Mouse (Mus musculus) limb, embryonic 14.5 days (tissue): ENCODE results near the gene Capn2. TPM values are rescaled to one million over a fixed set of nuclear protein-coding genes. Genes with fewer than 3 reads are reported as not detected.

Source experiments
- ATAC-seq: fragments of 200-750 bp; cut with Nextera tagmentation; 2 replicates; pipeline ENCODE4 v1.8.0; 2017; ENCODE audit warnings: low read depth, moderate number of reproducible peaks, moderate TSS enrichment; ENCODE audit not compliant: low FRiP score
- DNase-seq: peaks from one replicate; pipeline ENCODE4 v3.0.0-alpha.2; 2015; ENCODE audit warnings: low spot score
- H3K27ac ChIP-seq: fragments of 300-500 bp; sonication (generic); replicated peaks from 2 replicates; pipeline ENCODE4 v1.5.1; 2014; ENCODE audit warnings: low read depth, mild to moderate bottlenecking, low read length, moderate library complexity, mixed read lengths
- H3K27me3 ChIP-seq: fragments of 300-500 bp; sonication (generic); 2 replicates; pipeline ENCODE4 v1.6.1; 2014; ENCODE audit warnings: low read length, mixed read lengths; ENCODE audit not compliant: control insufficient read depth, insufficient read depth
- H3K36me3 ChIP-seq: fragments of 300-500 bp; sonication (generic); 2 replicates; pipeline ENCODE4 v1.6.1; 2014; ENCODE audit warnings: mild to moderate bottlenecking, low read length, moderate library complexity, mixed read lengths; ENCODE audit not compliant: control insufficient read depth, insufficient read depth
- H3K4me1 ChIP-seq: fragments of 300-500 bp; sonication (generic); 2 replicates; pipeline ENCODE4 v1.6.1; 2014; ENCODE audit warnings: antibody characterized with exemption, low read length, mixed read lengths; ENCODE audit not compliant: control insufficient read depth, insufficient read depth
- H3K4me2 ChIP-seq: fragments of 300-500 bp; sonication (generic); replicated peaks from 2 replicates; pipeline ENCODE4 v1.6.1; 2014; ENCODE audit warnings: low read depth, mild to moderate bottlenecking, low read length, moderate library complexity; ENCODE audit not compliant: severe bottlenecking
- H3K4me3 ChIP-seq: fragments of 300-500 bp; sonication (generic); replicated peaks from 2 replicates; pipeline ENCODE4 v1.5.1; 2014; ENCODE audit warnings: low read length
- H3K9ac ChIP-seq: fragments of 300-500 bp; sonication (generic); 2 replicates; pipeline ENCODE4 v1.6.1; 2014; ENCODE audit warnings: mild to moderate bottlenecking, low read depth, low read length, moderate library complexity; ENCODE audit not compliant: severe bottlenecking
- H3K9me3 ChIP-seq: fragments of 300-500 bp; sonication (generic); 2 replicates; pipeline ENCODE4 v1.6.1; 2016; ENCODE audit warnings: low read length; ENCODE audit not compliant: control insufficient read depth
- POLR2A ChIP-seq: fragments of 200-500 bp; IDR thresholded peaks from 2 replicates; pipeline ENCODE4 v1.8.0; 2012; ENCODE audit warnings: inconsistent platforms, mild to moderate bottlenecking, moderate library complexity, borderline replicate concordance; ENCODE audit not compliant: insufficient read depth, insufficient read length; ENCODE audit errors: extremely low read depth
- WGBS: fragments of 180-500 bp; shearing (Covaris S2); extraction: QIAGEN DNeasy Blood & Tissue Kit; methylation state at CpG from one replicate; pipeline ENCODE4 v1.1.7; 2014; 5-methylcytosine and 5-hydroxymethylcytosine counted together
- polyA plus RNA-seq, 2 experiments: library from polyadenylated mRNA; depleted of rRNA in 1 of 2; stranded (reverse) in 1 of 2; unstranded in 1 of 2; fragments of >200 nt; fragmentation: Nextera tagmentation in 1 of 2; extraction: Ambion mirVana in 1 of 2; gene quantifications; 2 replicates each; pipeline versions ENCODE4 v1.2.1 to v1.2.3; 2012 to 2014

Capn2 gene
- polyA plus RNA-seq, 2 experiments, result 90.5 to 119 TPM

- 0 out of 2 replicates have a peak overlapping the region, but pooled peaks have one; percentile 5 for H3K27ac ChIP-seq
- no peaks in the 10 kb centered on the region for H3K27me3 ChIP-seq
- H3K4me3 ChIP-seq, result no peak overlapping the region
- DNase-seq (no peak), ATAC-seq (no peak)
- WGBS, result 80% methylated on average over 13 of the region's 13 CpGs
- no peaks in the 10 kb centered on the region for H3K4me1 ChIP-seq
- H3K36me3 ChIP-seq, result peaks cover 42% of the 10 kb centered on the region
- no peak for TF ChIP-seq POLR2A
- no peak overlapping the region for H3K9ac ChIP-seq
- no peak overlapping the region for H3K4me2 ChIP-seq
- no peaks in the 10 kb centered on the region for H3K9me3 ChIP-seq
Measured at GRCm38 (mm10) chr1:182460291-182461244, 56.8 kb downstream of the Capn2 start.

GRCm38 (mm10) chr1:182459436-182459835 is 58.0 kb downstream of the Capn2 start:
- ATAC-seq, result no peak
- Histone ChIP-seq H3K4me3 (no peak overlapping the region), H3K4me1 (no peaks in the 10 kb centered on the region), H3K9me3 (no peaks in the 10 kb centered on the region), H3K27me3 (no peaks in the 10 kb centered on the region), H3K27ac (no peak overlapping the region), H3K4me2 (no peak overlapping the region), H3K36me3 (peaks cover 52% of the 10 kb centered on the region), H3K9ac (no peak overlapping the region)
- WGBS, result 93% methylated on average over 8 of the region's 8 CpGs
- no peak for DNase-seq
- no peak for TF ChIP-seq POLR2A

DNA sequence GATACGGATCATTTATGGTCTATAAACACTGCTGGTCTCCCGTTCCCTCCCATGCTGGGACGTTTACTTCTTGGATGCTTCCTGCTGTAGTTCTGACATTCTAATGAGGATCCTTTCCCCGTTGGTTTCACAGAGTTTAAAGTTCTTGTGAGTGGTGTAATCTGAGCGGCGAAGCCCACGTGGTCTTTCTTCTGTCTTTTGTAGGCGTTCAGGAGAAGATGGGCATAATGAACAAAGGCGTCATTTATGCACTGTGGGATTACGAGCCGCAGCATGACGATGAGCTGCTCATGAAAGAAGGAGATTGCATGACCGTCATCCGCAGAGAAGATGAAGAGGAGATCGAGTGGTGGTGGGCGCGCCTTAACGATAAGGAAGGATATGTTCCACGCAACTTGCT is 58.9 kb downstream of the Capn2 start:
- peaks cover 59% of the 10 kb centered on the region for H3K36me3 ChIP-seq
- no peak for DNase-seq
- no peak overlapping the region for H3K27ac ChIP-seq
- no peaks in the 10 kb centered on the region for H3K4me1 ChIP-seq
- no peak overlapping the region for H3K4me3 ChIP-seq
- TF ChIP-seq POLR2A, result no peak
- no peak overlapping the region for H3K4me2 ChIP-seq
- H3K27me3 ChIP-seq, result no peaks in the 10 kb centered on the region
- no peaks in the 10 kb centered on the region for H3K9me3 ChIP-seq
- WGBS, result 78% methylated on average over 19 of the region's 19 CpGs
- H3K9ac ChIP-seq, result no peak overlapping the region
- ATAC-seq, result no peak

- Histone ChIP-seq H3K4me2 (no peak overlapping the region), H3K4me3 (no peak overlapping the region), H3K4me1 (no peaks in the 10 kb centered on the region), H3K27ac (no peak overlapping the region), H3K9me3 (no peaks in the 10 kb centered on the region), H3K27me3 (no peaks in the 10 kb centered on the region), H3K36me3 (peaks cover 54% of the 10 kb centered on the region), H3K9ac (no peak overlapping the region)
- no peak for DNase-seq
- ATAC-seq, result no peak
- TF ChIP-seq POLR2A, result no peak
- 83% methylated on average over 2 of the region's 2 CpGs for WGBS
Measured at GRCm38 (mm10) chr1:182455080-182455479, 62.3 kb downstream of the Capn2 start.

GRCm38 (mm10) chr1:182452473-182452872 is 64.9 kb downstream of the Capn2 start:
- Histone ChIP-seq H3K4me2 (no peak overlapping the region), H3K27me3 (no peaks in the 10 kb centered on the region), H3K9ac (no peak overlapping the region), H3K36me3 (peaks cover 61% of the 10 kb centered on the region), H3K4me3 (no peak overlapping the region), H3K27ac (no peak overlapping the region), H3K9me3 (no peaks in the 10 kb centered on the region), H3K4me1 (no peaks in the 10 kb centered on the region)
- 77% methylated on average over 4 of the region's 4 CpGs for WGBS
- DNase-seq (no peak), ATAC-seq (no peak)
- TF ChIP-seq POLR2A, result no peak
